Mouse (Mus musculus): ENCODE measurements around the gene Fam111a. TPM values are rescaled to one million over a fixed set of nuclear protein-coding genes. Genes with fewer than 3 reads are reported as not detected.

The Fam111a gene
- polyA plus RNA-seq, 1 experiment from 2014 or later: 23.5 TPM

DNA sequence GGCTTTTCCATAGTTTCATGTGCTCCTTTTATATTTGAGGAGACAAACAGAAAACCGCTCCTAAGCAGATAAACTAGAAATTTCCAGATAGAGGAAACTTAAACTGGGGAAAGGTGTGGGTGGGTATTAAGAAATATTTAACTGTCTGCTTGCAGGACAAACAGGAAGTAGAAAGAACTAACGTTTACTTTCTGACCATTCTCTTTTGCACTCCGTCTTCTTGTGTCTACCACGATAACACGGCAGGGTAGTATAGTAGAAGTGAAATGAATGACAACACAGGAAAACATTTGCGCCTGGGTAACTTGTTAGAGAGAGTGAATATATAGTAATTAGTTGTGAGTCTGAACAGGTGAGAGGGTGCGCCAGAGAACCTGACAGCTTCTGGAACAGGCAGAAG lies 42.8 kb upstream of the Fam111a start:
- no peak overlapping the region for H3K4me2 ChIP-seq (ENCODE audit: low read depth, low read length)
- 62% methylated on average over 7 of the region's 7 CpGs for WGBS
- H3K27ac ChIP-seq (ENCODE audit: low read length): no peak overlapping the region
- peaks cover 15% of the 10 kb centered on the region for H3K4me1 ChIP-seq (ENCODE audit: control insufficient read depth, insufficient read depth, low read length)
- no peaks in the 10 kb centered on the region for H3K9me3 ChIP-seq (replicated peaks; ENCODE audit: control insufficient read depth, low read length)
- H3K36me3 ChIP-seq (ENCODE audit: control insufficient read depth, insufficient read depth, low read length): no peaks in the 10 kb centered on the region
- no peak overlapping the region for H3K4me3 ChIP-seq (replicated peaks; ENCODE audit: low read length)
- no peak for ATAC-seq (ENCODE audit: insufficient read depth, low FRiP score)
- no peak overlapping the region for H3K9ac ChIP-seq (ENCODE audit: low read length)
- no peaks in the 10 kb centered on the region for H3K27me3 ChIP-seq (ENCODE audit: control insufficient read depth, insufficient read depth, low read length)

DNA sequence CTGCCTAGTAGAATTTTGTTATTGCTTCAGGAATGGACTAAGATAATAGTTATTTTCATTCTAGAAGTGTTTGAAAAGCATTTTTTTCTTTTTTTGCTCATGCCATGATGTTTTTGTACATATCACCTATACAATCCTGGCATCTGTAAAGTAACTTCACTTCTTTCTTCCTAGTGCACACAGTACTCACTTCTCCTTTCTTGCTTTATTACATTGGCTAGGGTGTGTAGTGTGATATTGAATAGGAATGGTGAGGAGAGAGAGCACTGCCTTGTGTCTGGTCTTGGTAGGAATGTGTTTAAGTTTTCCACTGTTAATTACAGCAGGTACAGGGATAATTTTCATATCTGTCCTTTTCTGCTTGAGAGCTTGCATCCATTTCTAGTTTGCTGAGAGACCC lies 30.9 kb upstream of the Fam111a start:
- no peaks in the 10 kb centered on the region for H3K36me3 ChIP-seq (ENCODE audit: control insufficient read depth, insufficient read depth, low read length)

DNA sequence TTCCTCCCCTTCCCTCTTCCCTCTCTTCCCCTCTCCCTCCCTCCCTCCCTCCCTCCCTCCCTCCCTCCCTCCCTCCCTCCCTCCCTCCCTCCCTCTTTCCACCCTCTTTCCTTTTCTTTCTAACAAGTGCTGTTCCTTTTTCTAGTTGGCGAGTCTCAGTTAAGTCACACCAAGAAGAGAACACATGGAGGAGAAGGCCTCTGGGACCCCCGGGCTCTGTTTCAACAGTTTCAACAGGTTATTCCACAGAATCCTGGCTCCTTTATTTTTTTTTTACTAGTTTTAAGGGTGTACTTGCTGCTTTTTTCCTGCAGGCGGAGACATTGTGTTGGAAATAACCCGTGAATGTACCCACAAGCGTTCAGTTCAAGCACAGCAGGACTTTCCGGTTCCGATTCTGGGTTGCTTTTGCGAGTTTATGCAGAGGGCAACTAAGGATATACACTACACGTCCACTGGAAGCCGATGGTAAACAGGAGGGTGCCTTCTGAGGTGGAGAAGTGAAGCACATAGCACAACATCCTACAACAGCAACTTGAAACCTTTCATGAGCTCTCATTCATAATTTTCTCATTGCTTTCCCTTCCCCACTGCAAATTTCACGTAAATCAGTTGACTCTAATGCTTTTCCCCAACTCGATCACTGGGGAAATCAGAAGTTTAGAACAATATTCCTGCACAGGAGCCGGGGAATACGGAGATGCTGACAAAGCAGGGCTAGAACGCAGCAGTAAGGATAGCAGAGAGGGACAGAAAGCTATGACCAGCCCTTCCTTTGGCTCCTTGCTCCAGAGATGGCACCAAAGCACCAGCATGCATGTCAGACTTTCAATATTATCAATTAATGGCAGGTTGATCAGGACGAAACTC lies 27.6 kb upstream of the Fam111a start:
- WGBS: 2% methylated on average over 16 of the region's 16 CpGs
- Histone ChIP-seq H3K4me1 (ENCODE audit: control insufficient read depth, insufficient read depth, low read length) (no peaks in the 10 kb centered on the region), H3K9me3 (replicated peaks; ENCODE audit: control insufficient read depth, low read length) (no peaks in the 10 kb centered on the region), H3K27ac (ENCODE audit: low read length) (no peak overlapping the region), H3K4me2 (ENCODE audit: low read depth, low read length) (peak overlapping the region; percentile 87), H3K9ac (ENCODE audit: low read length) (peak overlapping the region; percentile 79), H3K4me3 (replicated peaks; ENCODE audit: low read length) (peak overlapping the region; percentile 60), H3K36me3 (ENCODE audit: control insufficient read depth, insufficient read depth, low read length) (no peaks in the 10 kb centered on the region), H3K27me3 (ENCODE audit: control insufficient read depth, insufficient read depth, low read length) (no peaks in the 10 kb centered on the region)
- peak; percentile 71 for ATAC-seq (ENCODE audit: insufficient read depth, low FRiP score)

More for the DNA sequence above, 30.9 kb upstream of the Fam111a start:
- no peaks in the 10 kb centered on the region for H3K27me3 ChIP-seq (ENCODE audit: control insufficient read depth, insufficient read depth, low read length)
- no peaks in the 10 kb centered on the region for H3K4me1 ChIP-seq (ENCODE audit: control insufficient read depth, insufficient read depth, low read length)
- no peak overlapping the region for H3K27ac ChIP-seq (ENCODE audit: low read length)
- H3K4me3 ChIP-seq (replicated peaks; ENCODE audit: low read length): no peak overlapping the region
- H3K9me3 ChIP-seq (replicated peaks; ENCODE audit: control insufficient read depth, low read length): no peaks in the 10 kb centered on the region
- no peak overlapping the region for H3K4me2 ChIP-seq (ENCODE audit: low read depth, low read length)
- ATAC-seq (ENCODE audit: insufficient read depth, low FRiP score): no peak
- H3K9ac ChIP-seq (ENCODE audit: low read length): no peak overlapping the region

DNA sequence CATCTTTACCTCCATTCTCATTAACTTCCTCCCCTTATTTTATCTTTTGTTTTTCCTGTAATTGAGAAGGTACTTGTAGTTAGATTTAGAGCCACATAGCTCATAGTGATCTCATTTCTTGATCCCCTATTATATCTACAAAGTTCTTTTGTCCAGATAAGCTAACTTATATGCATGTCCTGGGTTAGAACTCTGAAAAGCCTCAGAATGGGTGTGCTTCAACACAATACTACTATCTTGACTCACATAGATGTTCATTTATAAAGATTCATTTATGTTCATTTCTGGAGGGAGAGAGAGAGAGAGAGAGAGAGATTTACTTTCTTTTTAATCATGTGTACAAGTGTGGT lies 27.0 kb upstream of the Fam111a start:
- H3K4me3 ChIP-seq (replicated peaks; ENCODE audit: low read length): peak overlapping the region; percentile 60

DNA sequence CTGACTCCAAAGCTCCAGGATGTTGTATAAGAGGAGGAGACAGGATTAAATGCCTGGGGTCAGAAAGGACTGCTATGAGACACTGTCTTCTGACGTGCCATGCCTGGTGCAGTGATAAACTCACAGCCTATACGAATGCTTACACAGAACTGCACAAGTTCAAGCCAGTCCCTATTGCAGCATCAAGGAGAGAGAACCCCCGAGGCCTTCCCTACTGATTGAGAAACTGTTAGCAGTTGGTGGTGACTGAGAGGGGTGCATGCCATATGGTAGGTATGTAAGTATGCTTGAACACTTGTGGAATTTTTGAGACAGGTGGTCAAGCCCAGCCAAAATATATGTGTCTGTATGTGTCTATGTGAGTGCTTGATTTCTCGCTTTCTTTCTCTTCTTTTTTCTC lies 22.2 kb upstream of the Fam111a start:
- no peaks in the 10 kb centered on the region for H3K27me3 ChIP-seq (ENCODE audit: control insufficient read depth, insufficient read depth, low read length)
- WGBS: 52% methylated on average over 4 of the region's 4 CpGs
- H3K9me3 ChIP-seq (replicated peaks; ENCODE audit: control insufficient read depth, low read length): no peaks in the 10 kb centered on the region
- H3K4me2 ChIP-seq (ENCODE audit: low read depth, low read length): no peak overlapping the region
- no peaks in the 10 kb centered on the region for H3K36me3 ChIP-seq (ENCODE audit: control insufficient read depth, insufficient read depth, low read length)
- no peak overlapping the region for H3K27ac ChIP-seq (ENCODE audit: low read length)
- no peak overlapping the region for H3K9ac ChIP-seq (ENCODE audit: low read length)
- no peak overlapping the region for H3K4me3 ChIP-seq (replicated peaks; ENCODE audit: low read length)
- no peak for ATAC-seq (ENCODE audit: insufficient read depth, low FRiP score)
- no peaks in the 10 kb centered on the region for H3K4me1 ChIP-seq (ENCODE audit: control insufficient read depth, insufficient read depth, low read length)

More for the DNA sequence above, 27.0 kb upstream of the Fam111a start:
- H3K4me2 ChIP-seq (ENCODE audit: low read depth, low read length): peak overlapping the region; percentile 87
- ATAC-seq (ENCODE audit: insufficient read depth, low FRiP score): no peak
- no peaks in the 10 kb centered on the region for H3K36me3 ChIP-seq (ENCODE audit: control insufficient read depth, insufficient read depth, low read length)
- H3K4me1 ChIP-seq (ENCODE audit: control insufficient read depth, insufficient read depth, low read length): no peaks in the 10 kb centered on the region
- no peaks in the 10 kb centered on the region for H3K27me3 ChIP-seq (ENCODE audit: control insufficient read depth, insufficient read depth, low read length)
- no peak overlapping the region for H3K27ac ChIP-seq (ENCODE audit: low read length)
- H3K9me3 ChIP-seq (replicated peaks; ENCODE audit: control insufficient read depth, low read length): no peaks in the 10 kb centered on the region
- H3K9ac ChIP-seq (ENCODE audit: low read length): peak overlapping the region; percentile 79; the same call in 1 of the 2 replicates

DNA sequence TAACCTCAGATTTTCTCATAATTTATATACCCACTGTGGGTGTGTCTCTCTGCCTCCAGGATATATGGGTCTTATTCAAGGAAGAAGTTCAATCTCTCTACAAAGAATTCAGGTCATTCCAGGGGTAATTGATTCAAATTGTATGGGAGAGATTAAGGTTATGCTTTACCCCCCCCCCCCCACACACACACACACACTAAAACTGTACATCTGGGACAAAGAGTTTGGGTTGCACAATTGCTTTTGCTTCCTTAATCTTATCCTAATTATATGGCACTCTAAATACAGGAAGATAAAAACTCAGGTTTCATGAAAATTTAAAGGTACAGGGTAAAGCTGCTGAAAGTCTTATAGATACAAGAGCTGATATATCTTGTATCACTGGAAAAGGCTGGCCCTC lies 8.4 kb upstream of the Fam111a start:
- Histone ChIP-seq H3K4me3 (replicated peaks; ENCODE audit: low read length) (no peak overlapping the region), H3K9me3 (replicated peaks; ENCODE audit: control insufficient read depth, low read length) (no peaks in the 10 kb centered on the region), H3K9ac (ENCODE audit: low read length) (no peak overlapping the region), H3K4me1 (ENCODE audit: control insufficient read depth, insufficient read depth, low read length) (no peaks in the 10 kb centered on the region), H3K36me3 (ENCODE audit: control insufficient read depth, insufficient read depth, low read length) (no peaks in the 10 kb centered on the region), H3K27me3 (ENCODE audit: control insufficient read depth, insufficient read depth, low read length) (no peaks in the 10 kb centered on the region), H3K27ac (ENCODE audit: low read length) (no peak overlapping the region), H3K4me2 (ENCODE audit: low read depth, low read length) (no peak overlapping the region)
- no peak for ATAC-seq (ENCODE audit: insufficient read depth, low FRiP score)

DNA sequence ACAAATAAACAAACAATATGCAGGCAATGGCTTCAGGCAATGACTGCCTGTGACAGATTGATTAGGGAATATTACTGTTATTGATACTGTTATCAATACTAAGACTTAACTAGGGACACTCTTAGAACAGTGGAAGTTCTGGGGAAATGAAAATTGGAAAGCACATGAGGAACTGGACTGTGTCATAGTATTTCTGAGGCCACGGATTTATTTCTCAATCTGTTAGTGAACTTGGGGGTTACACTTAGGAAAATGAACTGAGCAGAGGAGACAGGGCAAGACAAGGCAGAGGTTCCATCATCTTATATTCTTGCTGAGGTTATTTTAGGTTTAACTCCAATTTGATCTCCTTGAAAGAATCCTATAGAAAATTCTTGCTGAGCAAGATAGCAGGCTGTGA lies 5.6 kb upstream of the Fam111a start:
- H3K4me2 ChIP-seq (ENCODE audit: low read depth, low read length): no peak overlapping the region
- no peak for ATAC-seq (ENCODE audit: insufficient read depth, low FRiP score)
- H3K27me3 ChIP-seq (ENCODE audit: control insufficient read depth, insufficient read depth, low read length): no peaks in the 10 kb centered on the region
- no peak overlapping the region for H3K27ac ChIP-seq (ENCODE audit: low read length)
- no peaks in the 10 kb centered on the region for H3K9me3 ChIP-seq (replicated peaks; ENCODE audit: control insufficient read depth, low read length)
- no peaks in the 10 kb centered on the region for H3K36me3 ChIP-seq (ENCODE audit: control insufficient read depth, insufficient read depth, low read length)
- no peak overlapping the region for H3K4me3 ChIP-seq (replicated peaks; ENCODE audit: low read length)
- no peaks in the 10 kb centered on the region for H3K4me1 ChIP-seq (ENCODE audit: control insufficient read depth, insufficient read depth, low read length)
- H3K9ac ChIP-seq (ENCODE audit: low read length): no peak overlapping the region
- WGBS: 88% methylated on average over 1 of the region's 1 CpGs

DNA sequence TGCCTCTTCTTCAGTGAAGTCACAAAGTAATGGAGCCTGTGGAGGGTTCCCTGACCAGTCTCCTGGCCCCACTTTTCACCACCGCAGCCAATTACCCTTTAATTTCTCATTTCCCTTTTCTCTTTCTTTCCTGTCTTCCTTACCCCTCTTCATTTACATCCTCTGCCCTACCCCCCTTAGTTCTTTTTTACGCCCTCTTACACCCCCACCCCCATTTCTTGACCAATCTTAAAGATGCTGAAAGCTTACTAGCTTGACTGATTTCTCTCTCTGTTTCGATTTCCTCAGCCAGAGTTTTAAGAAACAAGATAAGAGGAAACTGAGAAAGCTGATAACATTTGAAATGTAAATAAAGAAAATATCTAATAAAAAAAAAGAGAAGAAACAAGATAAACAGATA lies 4.8 kb upstream of the Fam111a start:
- Histone ChIP-seq H3K9me3 (replicated peaks; ENCODE audit: control insufficient read depth, low read length) (no peaks in the 10 kb centered on the region), H3K4me1 (ENCODE audit: control insufficient read depth, insufficient read depth, low read length) (no peaks in the 10 kb centered on the region), H3K27ac (ENCODE audit: low read length) (no peak overlapping the region), H3K27me3 (ENCODE audit: control insufficient read depth, insufficient read depth, low read length) (no peaks in the 10 kb centered on the region), H3K36me3 (ENCODE audit: control insufficient read depth, insufficient read depth, low read length) (no peaks in the 10 kb centered on the region), H3K4me3 (replicated peaks; ENCODE audit: low read length) (no peak overlapping the region), H3K9ac (ENCODE audit: low read length) (no peak overlapping the region), H3K4me2 (ENCODE audit: low read depth, low read length) (no peak overlapping the region)
- 53% methylated on average over 3 of the region's 3 CpGs for WGBS
- ATAC-seq (ENCODE audit: insufficient read depth, low FRiP score): no peak

DNA sequence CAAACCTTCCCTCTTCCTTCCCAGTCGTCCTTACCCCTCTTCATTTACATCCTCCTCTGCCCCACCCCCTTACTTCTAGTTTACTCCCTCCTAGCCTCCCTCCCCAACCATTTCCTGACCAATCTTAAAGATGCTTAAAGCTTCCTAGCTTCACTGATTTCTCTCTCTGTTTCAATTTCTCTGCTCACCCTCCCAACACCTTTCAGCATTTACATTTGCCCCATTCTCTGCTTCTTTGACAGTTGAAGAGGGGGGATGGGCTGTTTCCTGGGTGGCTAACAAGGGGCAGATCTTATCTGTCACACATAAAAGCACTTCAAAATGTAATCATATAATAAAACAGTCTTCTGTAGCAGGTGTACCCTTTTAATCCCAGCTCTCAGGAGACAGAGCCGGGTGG lies 3.9 kb upstream of the Fam111a start:
- Histone ChIP-seq H3K36me3 (ENCODE audit: control insufficient read depth, insufficient read depth, low read length) (no peaks in the 10 kb centered on the region), H3K4me1 (ENCODE audit: control insufficient read depth, insufficient read depth, low read length) (no peaks in the 10 kb centered on the region), H3K4me3 (replicated peaks; ENCODE audit: low read length) (no peak overlapping the region), H3K4me2 (ENCODE audit: low read depth, low read length) (no peak overlapping the region), H3K9me3 (replicated peaks; ENCODE audit: control insufficient read depth, low read length) (no peaks in the 10 kb centered on the region), H3K27me3 (ENCODE audit: control insufficient read depth, insufficient read depth, low read length) (no peaks in the 10 kb centered on the region), H3K27ac (ENCODE audit: low read length) (no peak overlapping the region), H3K9ac (ENCODE audit: low read length) (no peak overlapping the region)
- ATAC-seq (ENCODE audit: insufficient read depth, low FRiP score): no peak
- 12% methylated on average over 2 of the region's 2 CpGs for WGBS
